Mouse (Mus musculus): Measurements from ENCODE around the gene Phkb.

DNA sequence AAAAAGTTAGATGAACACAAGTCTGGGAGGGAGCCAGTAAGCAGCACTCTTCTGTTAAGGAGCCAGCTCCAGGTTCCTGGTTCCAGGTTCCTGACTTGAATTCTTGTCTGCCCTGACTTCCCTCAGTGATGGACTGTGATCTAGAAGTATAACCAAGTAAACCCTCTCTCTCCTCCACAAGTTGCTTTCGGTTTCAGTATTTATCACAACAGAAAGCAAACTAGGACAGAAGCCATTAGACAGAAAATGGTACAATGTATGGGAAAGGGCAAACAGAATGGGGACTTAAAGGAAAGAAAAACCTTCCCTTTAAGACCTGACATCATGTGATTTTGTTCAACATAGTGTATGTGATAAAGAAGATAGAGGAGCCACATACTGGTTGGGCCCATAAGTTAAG lies 238.7 kb downstream of the Phkb start:
- TF ChIP-seq POLR2A (IDR thresholded peaks at IDR 0.05; ENCODE audit: control insufficient read depth, extremely low read depth, insufficient read depth, low read length, poor library complexity) (no peak), CTCF (IDR thresholded peaks at IDR 0.05; ENCODE audit: borderline replicate concordance, control insufficient read depth, extremely low read depth, insufficient read depth, low read length, poor library complexity) (no peak)

Measured in thymus, adult 2 months (tissue).